In genomic region chr14:54575631-54576030, GRCm38 (mm10) we compare ENCODE assay signal across 8 mouse cellular contexts. TPM values are rescaled to one million over a fixed set of nuclear protein-coding genes. Genes with fewer than 3 reads are reported as not detected.
DNase-seq lines count a peak whose midpoint lies in the region; ATAC-seq and TF ChIP-seq lines count a peak whose summit lies in the region.

No protein-coding gene starts in this region.

- no peak overlapping the region for H3K27ac ChIP-seq in layer of hippocampus, adult 2 months
- H3K27ac ChIP-seq in embryonic facial prominence, embryonic 15.5 days (replicated peaks) = peak overlapping the region; percentile 94
- peak overlapping the region; percentile 96 for H3K27ac ChIP-seq in hindbrain, embryonic 10.5 days
- peak overlapping the region; percentile 89 for H3K27ac ChIP-seq in limb, embryonic 14.5 days (replicated peaks; ENCODE audit: low read depth, low read length)
- no peak overlapping the region for H3K27ac ChIP-seq in midbrain, postnatal 0 days (ENCODE audit: low read depth, low read length)

- no peaks in the 10 kb centered on the region for H3K9me3 ChIP-seq in embryonic facial prominence, embryonic 15.5 days (replicated peaks)
- no peaks in the 10 kb centered on the region for H3K9me3 ChIP-seq in hindbrain, embryonic 10.5 days
- H3K9me3 ChIP-seq in limb, embryonic 14.5 days (ENCODE audit: control insufficient read depth, low read length) = no peaks in the 10 kb centered on the region
- no peaks in the 10 kb centered on the region for H3K9me3 ChIP-seq in midbrain, postnatal 0 days (ENCODE audit: low read length)

- WGBS in embryonic facial prominence, embryonic 15.5 days = 1% methylated on average over 39 of the region's 39 CpGs
- under 1% methylated on average over 39 of the region's 39 CpGs for WGBS in hindbrain, embryonic 10.5 days
- WGBS in limb, embryonic 14.5 days = under 1% methylated on average over 32 of the region's 39 CpGs
- WGBS in midbrain, postnatal 0 days = under 1% methylated on average over 35 of the region's 39 CpGs

- peak overlapping the region; percentile 91 for H3K9ac ChIP-seq in embryonic facial prominence, embryonic 15.5 days
- peak overlapping the region; percentile 92 for H3K9ac ChIP-seq in limb, embryonic 14.5 days (ENCODE audit: low read depth, low read length, severe bottlenecking)
- H3K9ac ChIP-seq in midbrain, postnatal 0 days (replicated peaks; ENCODE audit: low read length, poor library complexity, severe bottlenecking) = 0 out of 2 replicates have a peak overlapping the region, but pooled peaks have one; percentile 36

- H3K27me3 ChIP-seq in embryonic facial prominence, embryonic 15.5 days = no peaks in the 10 kb centered on the region
- no peaks in the 10 kb centered on the region for H3K27me3 ChIP-seq in hindbrain, embryonic 10.5 days (ENCODE audit: insufficient read depth, poor library complexity, severe bottlenecking)
- no peaks in the 10 kb centered on the region for H3K27me3 ChIP-seq in limb, embryonic 14.5 days (ENCODE audit: control insufficient read depth, insufficient read depth, low read length)
- peaks cover 36% of the 10 kb centered on the region for H3K27me3 ChIP-seq in midbrain, postnatal 0 days (ENCODE audit: insufficient read depth, low read length)

- no peak for TF ChIP-seq CTCF in layer of hippocampus, adult 2 months (conservative IDR thresholded peaks at IDR 0.05)
- TF ChIP-seq CTCF in midbrain, postnatal 0 days (IDR thresholded peaks at IDR 0.05) = no peak

- DNase-seq in layer of hippocampus, adult 2 months (ENCODE audit: low spot score in 2 of 2) = no peak
- DNase-seq in layer of hippocampus, postnatal 10 days (ENCODE audit: low spot score in 2 of 2) = no peak
- peak; percentile 84 for DNase-seq in hindbrain, embryonic 10.5 days (ENCODE audit: low spot score)
- peak; percentile 85 for DNase-seq in limb, embryonic 14.5 days (ENCODE audit: low spot score)
- DNase-seq in midbrain, postnatal 0 days (ENCODE audit: low spot score) = no peak
- peak; percentile 93 for DNase-seq in urinary bladder, postnatal 14 days (ENCODE audit: low spot score)
- DNase-seq in layer of hippocampus, adult 9-10 months (ENCODE audit: low spot score) = no peak

- H3K4me2 ChIP-seq in embryonic facial prominence, embryonic 15.5 days (replicated peaks) = peak overlapping the region; percentile 80
- peak overlapping the region; percentile 72 for H3K4me2 ChIP-seq in limb, embryonic 14.5 days (replicated peaks; ENCODE audit: low read depth, low read length, severe bottlenecking)
- H3K4me2 ChIP-seq in midbrain, postnatal 0 days (ENCODE audit: low read depth, low read length, poor library complexity, severe bottlenecking) = peak overlapping the region; percentile 83

- peak; percentile 48 for ATAC-seq in embryonic facial prominence, embryonic 15.5 days (ENCODE audit: insufficient number of reproducible peaks, low FRiP score, low TSS enrichment, low read depth)
- ATAC-seq in limb, embryonic 14.5 days (ENCODE audit: low FRiP score, low read depth) = peak; percentile 48
- no peak for ATAC-seq in midbrain, postnatal 0 days (ENCODE audit: low FRiP score)

- peaks cover 11% of the 10 kb centered on the region for H3K36me3 ChIP-seq in embryonic facial prominence, embryonic 15.5 days
- H3K36me3 ChIP-seq in hindbrain, embryonic 10.5 days = peaks cover 38% of the 10 kb centered on the region
- peaks cover 29% of the 10 kb centered on the region for H3K36me3 ChIP-seq in limb, embryonic 14.5 days (ENCODE audit: control insufficient read depth, insufficient read depth, low read length)
- no peaks in the 10 kb centered on the region for H3K36me3 ChIP-seq in midbrain, postnatal 0 days (ENCODE audit: insufficient read depth, low read length)

- H3K4me3 ChIP-seq in layer of hippocampus, adult 2 months = peak overlapping the region; percentile 66
- H3K4me3 ChIP-seq in embryonic facial prominence, embryonic 15.5 days (replicated peaks) = peak overlapping the region; percentile 88
- H3K4me3 ChIP-seq in hindbrain, embryonic 10.5 days = peak overlapping the region; percentile 95
- H3K4me3 ChIP-seq in limb, embryonic 14.5 days (replicated peaks; ENCODE audit: low read length) = peak overlapping the region; percentile 96
- peak overlapping the region; percentile 52 for H3K4me3 ChIP-seq in midbrain, postnatal 0 days (ENCODE audit: low read depth, low read length)

- H3K4me1 ChIP-seq in embryonic facial prominence, embryonic 15.5 days = peaks cover 52% of the 10 kb centered on the region
- peaks cover 71% of the 10 kb centered on the region for H3K4me1 ChIP-seq in hindbrain, embryonic 10.5 days (replicated peaks)
- H3K4me1 ChIP-seq in limb, embryonic 14.5 days (ENCODE audit: control insufficient read depth, insufficient read depth, low read length) = peaks cover 31% of the 10 kb centered on the region
- 0 out of 2 replicates have a peak, but pooled peaks cover 4% of the 10 kb centered on the region for H3K4me1 ChIP-seq in midbrain, postnatal 0 days (ENCODE audit: insufficient read depth, low read length)

- TF ChIP-seq POLR2A in limb, embryonic 14.5 days (IDR thresholded peaks at IDR 0.05; ENCODE audit: borderline replicate concordance, extremely low read depth, insufficient read depth, insufficient read length) = 0 out of 2 replicates have a peak, but pooled peaks have one; percentile 16

RNA-seq across cellular contexts. Expression of gene Ajuba, which starts 1.7 kb away (rescaled TPM):
- total RNA-seq in layer of hippocampus, adult 2 months (2021) = 1 to 10 TPM; 1.1 to 1.8 TPM
- total RNA-seq in layer of hippocampus, postnatal 10 days (2021) = 1 to 10 TPM; 3.8 to 4.3 TPM
- 49.4 and 60.2 TPM in 2 replicates for polyA plus RNA-seq in embryonic facial prominence, embryonic 15.5 days (2015; fragmentation: Nextera tagmentation; extraction: Ambion mirVana)
- 66.2 and 81.3 TPM in 2 replicates for polyA plus RNA-seq in hindbrain, embryonic 10.5 days (2016; fragmentation: Nextera tagmentation; extraction: Ambion mirVana)
- 61.4 and 66.1 TPM in 2 replicates for polyA plus RNA-seq in limb, embryonic 14.5 days (2012; rRNA removed)
- polyA plus RNA-seq in limb, embryonic 14.5 days (2014; fragmentation: Nextera tagmentation; extraction: Ambion mirVana) = 18.1 and 24.2 TPM in 2 replicates
- total RNA-seq in midbrain, postnatal 0 days (2014; rRNA removed) = 8.1 and 8.2 TPM in 2 replicates
- 3.5 and 3.9 TPM in 2 replicates for polyA plus RNA-seq in midbrain, postnatal 0 days (2015; fragmentation: Nextera tagmentation; extraction: Ambion mirVana)

RNA-seq across cellular contexts. Expression of gene Haus4, which starts 21.2 kb away (rescaled TPM):
- total RNA-seq in layer of hippocampus, adult 2 months (2021) = 1 to 10 TPM; 4.4 to 4.8 TPM
- 1 to 10 TPM; 4.7 to 6.7 TPM for total RNA-seq in layer of hippocampus, postnatal 10 days (2021)
- 49.8 and 52.3 TPM in 2 replicates for polyA plus RNA-seq in embryonic facial prominence, embryonic 15.5 days (2015; fragmentation: Nextera tagmentation; extraction: Ambion mirVana)
- 47.5 and 55.0 TPM in 2 replicates for polyA plus RNA-seq in hindbrain, embryonic 10.5 days (2016; fragmentation: Nextera tagmentation; extraction: Ambion mirVana)
- 33.8 and 39.4 TPM in 2 replicates for polyA plus RNA-seq in limb, embryonic 14.5 days (2012; rRNA removed)
- polyA plus RNA-seq in limb, embryonic 14.5 days (2014; fragmentation: Nextera tagmentation; extraction: Ambion mirVana) = 45.1 and 46.8 TPM in 2 replicates
- 13.3 and 13.7 TPM in 2 replicates for total RNA-seq in midbrain, postnatal 0 days (2014; rRNA removed)
- polyA plus RNA-seq in midbrain, postnatal 0 days (2015; fragmentation: Nextera tagmentation; extraction: Ambion mirVana) = 13.2 and 14.3 TPM in 2 replicates

RNA-seq across cellular contexts. Expression of gene 4931414P19Rik, which starts 30.2 kb away (rescaled TPM):
- total RNA-seq in layer of hippocampus, adult 2 months (2021) = 1 to 10 TPM; 5.8 to 7.1 TPM
- total RNA-seq in layer of hippocampus, postnatal 10 days (2021) = 1 to 10 TPM; 5.1 to 5.5 TPM
- 7.8 and 9.3 TPM in 2 replicates for polyA plus RNA-seq in embryonic facial prominence, embryonic 15.5 days (2015; fragmentation: Nextera tagmentation; extraction: Ambion mirVana)
- 8.3 and 9.5 TPM in 2 replicates for polyA plus RNA-seq in hindbrain, embryonic 10.5 days (2016; fragmentation: Nextera tagmentation; extraction: Ambion mirVana)
- 13.5 and 14.0 TPM in 2 replicates for polyA plus RNA-seq in limb, embryonic 14.5 days (2012; rRNA removed)
- 4.4 and 7.3 TPM in 2 replicates for polyA plus RNA-seq in limb, embryonic 14.5 days (2014; fragmentation: Nextera tagmentation; extraction: Ambion mirVana)
- 4.6 and 8.7 TPM in 2 replicates for total RNA-seq in midbrain, postnatal 0 days (2014; rRNA removed)
- 2.2 and 2.8 TPM in 2 replicates for polyA plus RNA-seq in midbrain, postnatal 0 days (2015; fragmentation: Nextera tagmentation; extraction: Ambion mirVana)

RNA-seq across cellular contexts. Expression of gene Psmb5, which starts 42.2 kb away (rescaled TPM):
- 100 to 1,000 TPM; 199 to 218 TPM for total RNA-seq in layer of hippocampus, adult 2 months (2021)
- 100 to 1,000 TPM; 201 to 217 TPM for total RNA-seq in layer of hippocampus, postnatal 10 days (2021)
- polyA plus RNA-seq in embryonic facial prominence, embryonic 15.5 days (2015; fragmentation: Nextera tagmentation; extraction: Ambion mirVana) = 364 and 368 TPM in 2 replicates
- 500 and 517 TPM in 2 replicates for polyA plus RNA-seq in hindbrain, embryonic 10.5 days (2016; fragmentation: Nextera tagmentation; extraction: Ambion mirVana)
- polyA plus RNA-seq in limb, embryonic 14.5 days (2012; rRNA removed) = 196 and 235 TPM in 2 replicates
- 357 and 375 TPM in 2 replicates for polyA plus RNA-seq in limb, embryonic 14.5 days (2014; fragmentation: Nextera tagmentation; extraction: Ambion mirVana)
- 157 and 197 TPM in 2 replicates for total RNA-seq in midbrain, postnatal 0 days (2014; rRNA removed)
- polyA plus RNA-seq in midbrain, postnatal 0 days (2015; fragmentation: Nextera tagmentation; extraction: Ambion mirVana) = 404 and 427 TPM in 2 replicates

RNA-seq across cellular contexts. Expression of gene Psmb11, which starts 45.6 kb away (rescaled TPM):
- under 1 TPM; 0.22 to 0.28 TPM for total RNA-seq in layer of hippocampus, adult 2 months (2021)
- total RNA-seq in layer of hippocampus, postnatal 10 days (2021) = under 1 TPM; 0.21 to 0.25 TPM
- 0.16 TPM in 1 of 2 replicates, not detected in the other for polyA plus RNA-seq in embryonic facial prominence, embryonic 15.5 days (2015; fragmentation: Nextera tagmentation; extraction: Ambion mirVana)
- polyA plus RNA-seq in hindbrain, embryonic 10.5 days (2016; fragmentation: Nextera tagmentation; extraction: Ambion mirVana) = 0.04 and 0.16 TPM in 2 replicates
- 0.01 and 0.09 TPM in 2 replicates for polyA plus RNA-seq in limb, embryonic 14.5 days (2012; rRNA removed)
- not detected in 2 replicates for polyA plus RNA-seq in limb, embryonic 14.5 days (2014; fragmentation: Nextera tagmentation; extraction: Ambion mirVana)
- total RNA-seq in midbrain, postnatal 0 days (2014; rRNA removed) = not detected in 2 replicates
- 0.27 TPM in 1 of 2 replicates, not detected in the other for polyA plus RNA-seq in midbrain, postnatal 0 days (2015; fragmentation: Nextera tagmentation; extraction: Ambion mirVana)

Comparison
In these comparisons a context has a peak if more than half of its experiments do, and no peak if none do; other contexts are left out.
1. DNase-seq: peak in hindbrain, embryonic 10.5 days (single experiment), limb, embryonic 14.5 days (single experiment) and urinary bladder, postnatal 14 days (single experiment); none in layer of hippocampus, adult 2 months (0 of 2), layer of hippocampus, postnatal 10 days (0 of 2), midbrain, postnatal 0 days (single experiment) and layer of hippocampus, adult 9-10 months (single experiment).
2. H3K27ac ChIP-seq: peak in embryonic facial prominence, embryonic 15.5 days (single experiment), hindbrain, embryonic 10.5 days (single experiment) and limb, embryonic 14.5 days (single experiment); none in layer of hippocampus, adult 2 months (single experiment) and midbrain, postnatal 0 days (single experiment).
3. H3K9ac ChIP-seq: peak in every context shown above with its lines; median percentile 92 in limb, embryonic 14.5 days; 91 in embryonic facial prominence, embryonic 15.5 days; 36 in midbrain, postnatal 0 days.
4. Peak in every context shown above with its lines, with median percentiles within 50 percentile points of each other: H3K4me3 ChIP-seq and H3K4me2 ChIP-seq.